Mouse (Mus musculus): Measurements from ENCODE around the gene Tcl1b2.
"Not testable (repeated sequence)": the region's sequence is repeated elsewhere in the genome, so short reads cannot be mapped to it uniquely, and the experiment has no call there.

Tcl1b2 gene

GRCm38 (mm10) chr12:105173366-105173765, 27.6 kb downstream of the Tcl1b2 start:
- DNase-seq (ENCODE audit: low read depth): no peak

GRCm38 (mm10) chr12:105174318-105174717, 28.5 kb downstream of the Tcl1b2 start:
- DNase-seq (ENCODE audit: low read depth): not testable (repeated sequence)

GRCm38 (mm10) chr12:105176044-105176443, 30.2 kb downstream of the Tcl1b2 start, which contains the start of gene Tcl1b5:
Gene Tcl1b5, plus strand, starts transcription at chr12:105176344.
- DNase-seq (ENCODE audit: low read depth): not testable (repeated sequence)

GRCm38 (mm10) chr12:105181040-105181644, 35.3 kb downstream of the Tcl1b2 start:
- not testable (repeated sequence) for DNase-seq (ENCODE audit: low read depth)

GRCm38 (mm10) chr12:105188980-105189379, 43.2 kb downstream of the Tcl1b2 start:
- DNase-seq (ENCODE audit: low read depth): not testable (repeated sequence)

GRCm38 (mm10) chr12:105190743-105191142, 44.9 kb downstream of the Tcl1b2 start, which contains the start of gene Tcl1b3:
Gene Tcl1b3, plus strand, starts transcription at chr12:105191043.
- DNase-seq (ENCODE audit: low read depth): not testable (repeated sequence)

GRCm38 (mm10) chr12:105199684-105200497, 54.1 kb downstream of the Tcl1b2 start:
- DNase-seq (ENCODE audit: low read depth): not testable (repeated sequence)

- not testable (repeated sequence) for DNase-seq (ENCODE audit: low read depth)
Measured at GRCm38 (mm10) chr12:105201657-105202056, 55.8 kb downstream of the Tcl1b2 start, which contains the start of gene Tcl1b4. Gene Tcl1b4, plus strand, starts transcription at chr12:105201957.
